In the genomic region with DNA sequence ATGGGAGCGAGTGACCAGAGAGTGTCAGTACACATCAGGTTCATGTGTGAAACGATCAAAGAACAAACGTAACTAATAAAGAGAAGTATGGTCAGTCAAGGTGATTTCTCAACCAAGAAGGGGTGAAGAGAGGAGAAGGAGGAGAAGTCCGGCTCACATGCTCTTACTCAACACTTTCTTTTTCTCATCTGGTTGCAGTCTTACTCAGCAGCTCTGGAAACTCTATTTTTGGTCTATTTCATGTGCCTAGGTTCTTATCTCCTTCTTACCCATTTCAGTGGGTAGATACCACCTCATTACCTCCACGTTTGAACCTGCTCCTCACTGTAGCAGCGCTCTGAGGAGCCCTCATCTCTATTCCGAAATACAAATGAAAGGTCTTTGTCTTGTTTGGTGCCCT, we compare ENCODE assay signal across 24 mouse cellular contexts. TPM values are rescaled to one million over a fixed set of nuclear protein-coding genes. Genes with fewer than 3 reads are reported as not detected.
A peak's percentile ranks its signal among the peaks of the same experiment; 100 is the strongest.
DNase-seq lines count a peak whose midpoint lies in the region; ATAC-seq lines count a peak whose summit lies in the region.
"Had no signal": no experiment of that assay in that cellular context is flagged by ENCODE, and none has a peak within 500 bp of the region (broad histone marks: within the 10 kb centered on the region; RNA-seq: fewer than 3 reads in every experiment).

No protein-coding gene starts in this region.

- DNase-seq in A20 (ENCODE audit: low read depth, low spot score): peak; percentile 59
- no peak for DNase-seq in kidney, adult 18-20 months
- DNase-seq in spleen, adult 18-20 months: no peak
- no peak for DNase-seq in urinary bladder, postnatal 25 days (ENCODE audit: low spot score)
- DNase-seq: adrenal gland, adult 8-10 months; cerebellum, adult 8-10 months; cerebellum, postnatal 25 days; gastrocnemius, adult 2 months; gastrocnemius, postnatal 36 days; heart, adult 2 months; heart, postnatal 4 days; kidney, adult 11 months; kidney, postnatal 36 days; lung, postnatal 10 days; right cerebral cortex, postnatal 14 days; thymus, postnatal 14 days had no signal

- peak; percentile 32 for ATAC-seq in CD4-positive, CD25-positive, alpha-beta regulatory T cell, adult 4 months
- peak; percentile 56 for ATAC-seq in granulocyte monocyte progenitor cell, adult 5-6 weeks (replicated peaks; ENCODE audit: poor library complexity, severe bottlenecking)
- ATAC-seq in monocyte, adult 5-6 weeks (replicated peaks; ENCODE audit: insufficient number of reproducible peaks, low FRiP score, low TSS enrichment, poor library complexity, severe bottlenecking): 0 out of 2 replicates have a peak, but pooled peaks have one; percentile 11
- ATAC-seq: forebrain, embryonic 15.5 days; inflammation-experienced regulatory T-cells, adult 6 months; midbrain, embryonic 16.5 days had no signal

RNA-seq across cellular contexts. Expression of gene Prkcb, which starts 31.8 kb away (rescaled TPM):
- polyA plus RNA-seq in CD4-positive, CD25-positive, alpha-beta regulatory T cell, adult 4 months (2017; shearing (Covaris generic)): 10 to 100 TPM; 64.4 to 70.8 TPM
- 22.6 and 25.8 TPM in 2 replicates for total RNA-seq in granulocyte monocyte progenitor cell, adult 5-6 weeks (2014; fragmentation: Nextera tagmentation)
- total RNA-seq in granulocyte monocyte progenitor cell, adult 5-6 weeks (2017): 21.4 and 27.1 TPM in 2 replicates
- 197 to 314 TPM (median 249 TPM) in 3 replicates for total RNA-seq in monocyte, adult 5-6 weeks (2017)

RNA-seq across cellular contexts. Expression of gene Chp2, which starts 37.4 kb away (rescaled TPM):
- polyA plus RNA-seq in CD4-positive, CD25-positive, alpha-beta regulatory T cell, adult 4 months (2017; shearing (Covaris generic)): not detected
- 1.7 TPM in 1 of 2 replicates, not detected in the other for total RNA-seq in granulocyte monocyte progenitor cell, adult 5-6 weeks (2014; fragmentation: Nextera tagmentation)
- not detected in 2 replicates for total RNA-seq in granulocyte monocyte progenitor cell, adult 5-6 weeks (2017)
- total RNA-seq in monocyte, adult 5-6 weeks (2017): not detected in 3 replicates
- polyA plus RNA-seq: embryonic facial prominence, embryonic 12.5 days; inflammation-experienced regulatory T-cells, adult 6 months; limb, embryonic 13.5 days had no signal
